In genomic region chr17:35164568-35165450, GRCm38 (mm10) we compare ENCODE assay signal across 8 mouse cellular contexts. TPM values are rescaled to one million over a fixed set of nuclear protein-coding genes. Genes with fewer than 3 reads are reported as not detected.
DNase-seq lines count a peak whose midpoint lies in the region; ATAC-seq and TF ChIP-seq lines count a peak whose summit lies in the region.

Prrc2a (minus strand) TSS chr17:35164897.

- peaks cover 9% of the 10 kb centered on the region; the same call in 1 of the 2 replicates for H3K79me2 ChIP-seq in heart, adult 2 months (replicated peaks; ENCODE audit: control insufficient read depth, insufficient read depth, low read length)

- intact Hi-C loops in heart, adult 2 months (cut with DNase I): loop anchor here (5.0 kb wide), 1 partner anchor 38 kb away; the partner anchor contains the start of gene D17H6S53E

- H3K27ac ChIP-seq in embryonic facial prominence, embryonic 14.5 days (replicated peaks; ENCODE audit: low read depth, low read length): peak within 1 kb of the TSS; percentile 95
- peak within 1 kb of the TSS; percentile 99 for H3K27ac ChIP-seq in heart, adult 2 months
- H3K27ac ChIP-seq in limb, embryonic 13.5 days: peak within 1 kb of the TSS; percentile 95
- H3K27ac ChIP-seq in midbrain, embryonic 16.5 days (ENCODE audit: low read length): peak within 1 kb of the TSS; percentile 99

- peak; percentile 93 for TF ChIP-seq POLR2A in heart, adult 2 months (IDR thresholded peaks at IDR 0.05; ENCODE audit: insufficient read depth, low read depth, low read length)

- peaks cover 25% of the 10 kb centered on the region for H3K36me3 ChIP-seq in embryonic facial prominence, embryonic 14.5 days (ENCODE audit: control insufficient read depth, insufficient read depth, low read length)
- peaks cover 18% of the 10 kb centered on the region for H3K36me3 ChIP-seq in heart, adult 2 months (ENCODE audit: control insufficient read depth, insufficient read depth, low read length)
- H3K36me3 ChIP-seq in limb, embryonic 13.5 days: peaks cover 32% of the 10 kb centered on the region
- H3K36me3 ChIP-seq in midbrain, embryonic 16.5 days (ENCODE audit: control insufficient read depth, insufficient read depth, low read length): peaks cover 15% of the 10 kb centered on the region

- WGBS in embryonic facial prominence, embryonic 14.5 days: under 1% methylated on average over 46 of the region's 89 CpGs
- under 1% methylated on average over 71 of the region's 89 CpGs for WGBS in heart, adult 2 months
- WGBS in limb, embryonic 13.5 days: under 1% methylated on average over 72 of the region's 89 CpGs
- WGBS in midbrain, embryonic 16.5 days: under 1% methylated on average over 43 of the region's 89 CpGs

- peaks cover 21% of the 10 kb centered on the region for H3K4me1 ChIP-seq in embryonic facial prominence, embryonic 14.5 days (ENCODE audit: control insufficient read depth, insufficient read depth, low read length)
- peaks cover 14% of the 10 kb centered on the region for H3K4me1 ChIP-seq in heart, adult 2 months (ENCODE audit: control insufficient read depth, insufficient read depth, low read length)
- H3K4me1 ChIP-seq in limb, embryonic 13.5 days: peaks cover 33% of the 10 kb centered on the region
- H3K4me1 ChIP-seq in midbrain, embryonic 16.5 days (ENCODE audit: control insufficient read depth, insufficient read depth, low read length): peaks cover 29% of the 10 kb centered on the region

- peak; percentile 95 for ATAC-seq in embryonic facial prominence, embryonic 14.5 days (ENCODE audit: low read depth)
- ATAC-seq in limb, embryonic 13.5 days (ENCODE audit: low FRiP score, low read depth): peak; percentile 98
- peak; percentile 94 for ATAC-seq in midbrain, embryonic 16.5 days

- H3K9ac ChIP-seq in embryonic facial prominence, embryonic 14.5 days (ENCODE audit: low read depth, low read length): peak within 1 kb of the TSS; percentile 99
- H3K9ac ChIP-seq in heart, adult 2 months (ENCODE audit: low read depth, low read length): peak within 1 kb of the TSS; percentile 98
- peak within 1 kb of the TSS; percentile 100 for H3K9ac ChIP-seq in limb, embryonic 13.5 days
- H3K9ac ChIP-seq in midbrain, embryonic 16.5 days (ENCODE audit: low read depth, low read length): peak within 1 kb of the TSS; percentile 100

- peak; percentile 100 for DNase-seq in 3T3-L1 (ENCODE audit: low read depth, low spot score)
- peak; percentile 88 to 96 for DNase-seq in adrenal gland, postnatal 4 days (ENCODE audit: low spot score in 2 of 2)
- peak; percentile 100 for DNase-seq in embryonic facial prominence, embryonic 14.5 days (ENCODE audit: low spot score)
- peak; percentile 95 to 99 for DNase-seq in heart, adult 2 months
- peak; percentile 97 to 99 for DNase-seq in kidney, adult 8-10 months
- peak; percentile 95 to 96 for DNase-seq in spleen, postnatal 10 days (ENCODE audit: low spot score in 2 of 2)

- peak within 1 kb of the TSS; percentile 84 for H3K4me2 ChIP-seq in embryonic facial prominence, embryonic 14.5 days (ENCODE audit: low read depth, low read length)
- H3K4me2 ChIP-seq in limb, embryonic 13.5 days (replicated peaks): peak within 1 kb of the TSS; percentile 99
- H3K4me2 ChIP-seq in midbrain, embryonic 16.5 days (ENCODE audit: low read length): peak within 1 kb of the TSS; percentile 71

- no peaks in the 10 kb centered on the region for H3K9me3 ChIP-seq in embryonic facial prominence, embryonic 14.5 days (ENCODE audit: control insufficient read depth, low read length)
- no peaks in the 10 kb centered on the region for H3K9me3 ChIP-seq in limb, embryonic 13.5 days
- H3K9me3 ChIP-seq in midbrain, embryonic 16.5 days (replicated peaks; ENCODE audit: control insufficient read depth, low read length, poor library complexity, severe bottlenecking): no peaks in the 10 kb centered on the region

- H3K27me3 ChIP-seq in embryonic facial prominence, embryonic 14.5 days (replicated peaks; ENCODE audit: control insufficient read depth, insufficient read depth, low read length): no peaks in the 10 kb centered on the region
- H3K27me3 ChIP-seq in heart, adult 2 months (ENCODE audit: control insufficient read depth, insufficient read depth, low read length): no peaks in the 10 kb centered on the region
- H3K27me3 ChIP-seq in limb, embryonic 13.5 days: no peaks in the 10 kb centered on the region
- H3K27me3 ChIP-seq in midbrain, embryonic 16.5 days (ENCODE audit: control insufficient read depth, insufficient read depth, low read depth, low read length): no peaks in the 10 kb centered on the region

- peak; percentile 47; the same call in 1 of the 2 replicates for TF ChIP-seq EP300 in heart, adult 2 months (IDR thresholded peaks at IDR 0.05; ENCODE audit: insufficient read depth, low read depth, low read length)

- peak within 1 kb of the TSS; percentile 93 for H3K4me3 ChIP-seq in embryonic facial prominence, embryonic 14.5 days (ENCODE audit: low read depth, low read length)
- peak within 1 kb of the TSS; percentile 91 for H3K4me3 ChIP-seq in heart, adult 2 months
- peak within 1 kb of the TSS; percentile 100 for H3K4me3 ChIP-seq in limb, embryonic 13.5 days
- H3K4me3 ChIP-seq in midbrain, embryonic 16.5 days (ENCODE audit: low read depth, low read length): peak within 1 kb of the TSS; percentile 99

- TF ChIP-seq CTCF in heart, adult 2 months (IDR thresholded peaks at IDR 0.05): 0 out of 2 replicates have a peak, but pooled peaks have one; percentile 16

RNA-seq across cellular contexts. Expression of gene Prrc2a, which starts in this region (rescaled TPM):
- 100 to 1,000 TPM; 264 to 295 TPM for total RNA-seq in adrenal gland, postnatal 4 days (2021)
- 151 and 172 TPM in 2 replicates for polyA plus RNA-seq in embryonic facial prominence, embryonic 14.5 days (2014; fragmentation: Nextera tagmentation; extraction: Ambion mirVana)
- total RNA-seq in heart, adult 2 months (2021): 100 to 1,000 TPM; 132 to 139 TPM
- 183 and 197 TPM in 2 replicates for polyA plus RNA-seq in heart, adult 2 months (2012; rRNA removed)
- 217 and 227 TPM in 2 replicates for polyA plus RNA-seq in limb, embryonic 13.5 days (2015; fragmentation: Nextera tagmentation; extraction: Ambion mirVana)
- 148 and 167 TPM in 2 replicates for polyA plus RNA-seq in midbrain, embryonic 16.5 days (2015; fragmentation: Nextera tagmentation; extraction: Ambion mirVana)

Comparison
In these comparisons a context has a peak if more than half of its experiments do, and no peak if none do; other contexts are left out.
1. Peak in every context shown above with its lines: DNase-seq, ATAC-seq, H3K4me3 ChIP-seq and H3K27ac ChIP-seq.